27 mouse cellular contexts compared by ENCODE assay signal in the genomic region with DNA sequence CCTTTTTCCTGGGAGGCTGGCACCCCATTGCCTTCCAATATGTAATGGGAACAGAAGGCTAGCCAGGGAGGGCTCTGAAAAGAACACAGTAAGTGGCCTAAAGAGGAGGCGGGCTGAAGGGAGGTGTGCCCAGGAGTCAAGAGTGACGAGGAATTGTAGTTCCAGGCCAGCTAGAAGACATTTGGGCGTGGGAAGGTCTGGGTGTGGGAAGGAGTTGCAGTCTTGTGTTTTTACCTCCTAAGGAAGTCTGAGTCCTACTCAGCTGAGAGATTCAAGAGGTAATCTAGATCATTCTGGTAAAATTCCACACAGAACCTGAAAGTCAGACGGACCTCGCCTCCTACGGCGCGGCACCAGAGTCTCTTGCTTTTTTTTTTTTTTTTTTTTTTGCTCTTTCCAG. TPM values are rescaled to one million over a fixed set of nuclear protein-coding genes. Genes with fewer than 3 reads are reported as not detected.
DNase-seq lines count a peak whose midpoint lies in the region; ATAC-seq and TF ChIP-seq lines count a peak whose summit lies in the region.
"Had no signal": no experiment of that assay in that cellular context is flagged by ENCODE, and none has a peak within 500 bp of the region (broad histone marks: within the 10 kb centered on the region; RNA-seq: fewer than 3 reads in every experiment).

No protein-coding gene starts in this region.

- H3K27ac ChIP-seq in kidney, adult 2 months (ENCODE audit: insufficient read depth, low read depth, low read length), result peak overlapping the region; percentile 28; the same call in 1 of the 2 replicates
- no peak overlapping the region for H3K27ac ChIP-seq in lung, postnatal 0 days (ENCODE audit: low read length)
- H3K27ac ChIP-seq in ES-E14 (ENCODE audit: insufficient read depth, low read depth, low read length, poor library complexity, severe bottlenecking), result no peak overlapping the region
- H3K27ac ChIP-seq in stomach, postnatal 0 days (replicated peaks), result no peak overlapping the region
- H3K27ac ChIP-seq: embryonic facial prominence, embryonic 15.5 days; forebrain, embryonic 10.5 days; heart, embryonic 10.5 days; hindbrain, embryonic 12.5 days had no signal

- H3K4me1 ChIP-seq in kidney, adult 2 months (ENCODE audit: control insufficient read depth, insufficient read depth, low read length), result peaks cover 6% of the 10 kb centered on the region; the same call in 1 of the 2 replicates
- no peaks in the 10 kb centered on the region for H3K4me1 ChIP-seq in lung, postnatal 0 days (ENCODE audit: insufficient read depth, low read depth, low read length)
- no peaks in the 10 kb centered on the region for H3K4me1 ChIP-seq in lung, adult 2 months (ENCODE audit: control insufficient read depth, insufficient read depth, low read length)
- 0 out of 4 replicates have a peak, but pooled peaks cover 0 to 2% of the 10 kb centered on the region in 2 experiments for H3K4me1 ChIP-seq in ES-E14 (ENCODE audit: control insufficient read depth in 2 of 2, insufficient read depth in 2 of 2, low read length in 2 of 2, poor library complexity in 1 of 2)
- no peaks in the 10 kb centered on the region for H3K4me1 ChIP-seq in stomach, postnatal 0 days (replicated peaks; ENCODE audit: control insufficient read depth, insufficient read depth)
- H3K4me1 ChIP-seq: hindbrain, embryonic 12.5 days had no signal

- WGBS in kidney, adult 2 months, result 46% methylated on average over 8 of the region's 8 CpGs
- 57% methylated on average over 8 of the region's 8 CpGs for WGBS in lung, postnatal 0 days
- WGBS in lung, adult 2 months, result 72% methylated on average over 8 of the region's 8 CpGs
- 71% methylated on average over 8 of the region's 8 CpGs for WGBS in stomach, postnatal 0 days

- no peak for TF ChIP-seq EP300 in lung, postnatal 0 days (IDR thresholded peaks at IDR 0.05)
- TF ChIP-seq EP300 in stomach, postnatal 0 days (optimal IDR thresholded peaks at IDR 0.05), result no peak

- 0 out of 2 replicates have a peak, but pooled peaks have one; percentile 27 for ATAC-seq in lung, postnatal 0 days
- ATAC-seq in stomach, postnatal 0 days (ENCODE audit: low FRiP score, low TSS enrichment), result no peak
- ATAC-seq: forebrain, embryonic 14.5 days; Patski had no signal

- H3K4me3 ChIP-seq in kidney, adult 2 months (ENCODE audit: insufficient read depth, low read depth, low read length), result no peak overlapping the region
- H3K4me3 ChIP-seq in lung, postnatal 0 days (ENCODE audit: low read depth, low read length), result no peak overlapping the region
- H3K4me3 ChIP-seq in lung, adult 2 months (replicated peaks; ENCODE audit: extremely low read depth, low read depth, low read length), result no peak overlapping the region
- H3K4me3 ChIP-seq in ES-E14 (ENCODE audit: insufficient read depth in 1 of 2, low read depth in 1 of 2, low read length in 2 of 2, poor library complexity in 1 of 2, severe bottlenecking in 1 of 2), result no peak overlapping the region
- no peak overlapping the region for H3K4me3 ChIP-seq in stomach, postnatal 0 days (ENCODE audit: low read depth, low read length)
- H3K4me3 ChIP-seq: embryonic facial prominence, embryonic 15.5 days; erythroblast, embryonic 14.5 days; forebrain, embryonic 10.5 days; heart, embryonic 10.5 days; hindbrain, embryonic 12.5 days had no signal

- peak; percentile 35 for DNase-seq in kidney, adult 2 months
- no peak for DNase-seq in kidney, postnatal 10 days
- DNase-seq in lung, postnatal 0 days (ENCODE audit: low spot score), result peak; percentile 39
- DNase-seq in lung, adult 2 months, result no peak
- no peak for DNase-seq in ES-E14 (ENCODE audit: low read depth, low spot score)
- DNase-seq in stomach, postnatal 0 days (ENCODE audit: low spot score), result peak; percentile 28
- DNase-seq in adrenal gland, postnatal 14 days, result no peak
- DNase-seq: adrenal gland, adult 2 months; adrenal gland, postnatal 36 days; cerebellum, adult 11 months; cerebellum, adult 8-10 months; cerebellum, postnatal 14 days; embryo, embryonic 11 days; gastrocnemius, postnatal 10 days; heart, adult 18-20 months; heart, postnatal 10 days; heart, postnatal 4 days had no signal

- TF ChIP-seq CTCF in kidney, adult 2 months (conservative IDR thresholded peaks at IDR 0.05; ENCODE audit: insufficient read depth, insufficient read length, low read depth, low read length), result no peak
- TF ChIP-seq CTCF in lung, postnatal 0 days (IDR thresholded peaks at IDR 0.05), result no peak
- no peak for TF ChIP-seq CTCF in lung, adult 2 months (IDR thresholded peaks at IDR 0.05; ENCODE audit: insufficient read depth, low read length)
- TF ChIP-seq CTCF in stomach, postnatal 0 days (IDR thresholded peaks at IDR 0.05; ENCODE audit: low read depth), result no peak

- H3K9me3 ChIP-seq in lung, postnatal 0 days (ENCODE audit: low read length), result no peaks in the 10 kb centered on the region
- no peaks in the 10 kb centered on the region; the same call in 1 of the 2 replicates for H3K9me3 ChIP-seq in ES-E14 (ENCODE audit: control insufficient read depth, insufficient read depth, low read depth, low read length)
- H3K9me3 ChIP-seq in stomach, postnatal 0 days (ENCODE audit: control insufficient read depth, low read length), result no peaks in the 10 kb centered on the region
- H3K9me3 ChIP-seq: embryonic facial prominence, embryonic 15.5 days; forebrain, embryonic 10.5 days; heart, embryonic 10.5 days; hindbrain, embryonic 12.5 days had no signal

- no peaks in the 10 kb centered on the region for H3K36me3 ChIP-seq in kidney, adult 2 months (ENCODE audit: control insufficient read depth, insufficient read depth, low read length)
- no peaks in the 10 kb centered on the region for H3K36me3 ChIP-seq in lung, postnatal 0 days (ENCODE audit: insufficient read depth, low read length)
- H3K36me3 ChIP-seq in ES-E14 (ENCODE audit: control insufficient read depth, insufficient read depth, low read length, poor library complexity, severe bottlenecking), result no peaks in the 10 kb centered on the region
- no peaks in the 10 kb centered on the region for H3K36me3 ChIP-seq in stomach, postnatal 0 days (ENCODE audit: control insufficient read depth, insufficient read depth, low read length)
- H3K36me3 ChIP-seq: embryonic facial prominence, embryonic 15.5 days; forebrain, embryonic 10.5 days; heart, embryonic 10.5 days; hindbrain, embryonic 12.5 days had no signal

- H3K4me2 ChIP-seq in lung, postnatal 0 days (replicated peaks; ENCODE audit: low read depth, low read length), result no peak overlapping the region
- no peak overlapping the region for H3K4me2 ChIP-seq in stomach, postnatal 0 days (replicated peaks; ENCODE audit: low read depth)
- H3K4me2 ChIP-seq: embryonic facial prominence, embryonic 15.5 days; hindbrain, embryonic 12.5 days had no signal

- in situ Hi-C loops in ES-E14 (cut with MboI; ENCODE audit: low sequenced_read_pairs in 2 of 2, unreplicated experiment in 2 of 2), result no loop called here

- H3K27me3 ChIP-seq in kidney, adult 2 months (replicated peaks; ENCODE audit: control insufficient read depth, insufficient read depth, low read length), result no peaks in the 10 kb centered on the region
- H3K27me3 ChIP-seq in lung, postnatal 0 days (replicated peaks; ENCODE audit: insufficient read depth, low read length), result no peaks in the 10 kb centered on the region
- H3K27me3 ChIP-seq in stomach, postnatal 0 days (ENCODE audit: control insufficient read depth, insufficient read depth, low read length), result no peaks in the 10 kb centered on the region
- H3K27me3 ChIP-seq: embryonic facial prominence, embryonic 15.5 days; hindbrain, embryonic 12.5 days; Patski had no signal

- no peak for TF ChIP-seq POLR2A in kidney, adult 2 months (IDR thresholded peaks at IDR 0.05; ENCODE audit: low read depth, low read length)
- no peak for TF ChIP-seq POLR2A in lung, adult 2 months (IDR thresholded peaks at IDR 0.05; ENCODE audit: borderline replicate concordance, extremely low read depth, low read depth, low read length)

- H3K9ac ChIP-seq in lung, postnatal 0 days (replicated peaks; ENCODE audit: low read depth), result no peak overlapping the region
- H3K9ac ChIP-seq in ES-E14 (ENCODE audit: insufficient read depth, low read depth, low read length, poor library complexity, severe bottlenecking), result no peak overlapping the region
- H3K9ac ChIP-seq in stomach, postnatal 0 days (ENCODE audit: low read length), result no peak overlapping the region
- H3K9ac ChIP-seq: embryonic facial prominence, embryonic 15.5 days; hindbrain, embryonic 12.5 days had no signal

TF ChIP-seq in ES-E14, 5 proteins besides CTCF, POLR2A, EP300 and RAD21:
- TF ChIP-seq ZC3H11A (IDR thresholded peaks at IDR 0.05; ENCODE audit: borderline replicate concordance, low read depth, low read length) (no peak), ZNF384 (IDR thresholded peaks at IDR 0.05; ENCODE audit: low read depth, low read length) (0 out of 2 replicates have a peak, but pooled peaks have one; percentile 57), HCFC1 (IDR thresholded peaks at IDR 0.05; ENCODE audit: borderline replicate concordance, insufficient read depth, low read length) (no peak)

RNA-seq across cellular contexts. Expression of a gene that starts 25.5 kb away (rescaled TPM):
- polyA plus RNA-seq in kidney, adult 2 months (2012; rRNA removed), result 0.73 and 1.5 TPM in 2 replicates
- polyA plus RNA-seq in lung, postnatal 0 days (2015; fragmentation: Nextera tagmentation; extraction: Ambion mirVana), result 5.2 and 5.5 TPM in 2 replicates
- polyA plus RNA-seq in lung, adult 2 months (2012; rRNA removed), result 1.7 and 2.5 TPM in 2 replicates
- total RNA-seq in ES-E14 (2012; rRNA removed), result 0.95 and 1.2 TPM in 2 replicates
- polyA plus RNA-seq in stomach, postnatal 0 days (2015; fragmentation: Nextera tagmentation; extraction: Ambion mirVana), result 4.4 and 4.8 TPM in 2 replicates
- 14.0 and 19.1 TPM in 2 replicates for total RNA-seq in adrenal gland, postnatal 14 days (2021)

RNA-seq across cellular contexts. Expression of a gene that starts 30.1 kb away (rescaled TPM):
- polyA plus RNA-seq in kidney, adult 2 months (2012; rRNA removed), result 15.3 and 21.0 TPM in 2 replicates
- polyA plus RNA-seq in lung, postnatal 0 days (2015; fragmentation: Nextera tagmentation; extraction: Ambion mirVana), result 0.05 and 0.12 TPM in 2 replicates
- polyA plus RNA-seq in lung, adult 2 months (2012; rRNA removed), result 0.80 and 1.3 TPM in 2 replicates
- total RNA-seq in ES-E14 (2012; rRNA removed), result not detected in 2 replicates
- 24.7 and 34.2 TPM in 2 replicates for polyA plus RNA-seq in stomach, postnatal 0 days (2015; fragmentation: Nextera tagmentation; extraction: Ambion mirVana)
- 2.0 and 3.0 TPM in 2 replicates for total RNA-seq in adrenal gland, postnatal 14 days (2021)
- total RNA-seq: common myeloid progenitor, adult 5-6 weeks had no signal
- polyA plus RNA-seq: embryonic facial prominence, embryonic 11.5 days; erythroblast, embryonic 14.5 days; forebrain, embryonic 10.5 days; forebrain, embryonic 14.5 days; heart, embryonic 10.5 days; heart, embryonic 14.5 days had no signal

Comparison
In these comparisons a context has a peak if more than half of its experiments do, and no peak if none do; other contexts are left out.
1. DNase-seq: peak in kidney, adult 2 months (single experiment), lung, postnatal 0 days (single experiment) and stomach, postnatal 0 days (single experiment); none in kidney, postnatal 10 days (single experiment), lung, adult 2 months (single experiment), ES-E14 (single experiment) and adrenal gland, postnatal 14 days (single experiment).